Mouse (Mus musculus): ENCODE data around the gene Cyp2c23.

Cyp2c23 gene

GRCm38 (mm10) chr19:44028972-44029371 lies at the start of gene Cyp2c23:
Gene Cyp2c23 (minus strand): TSS chr19:44029208.
- DNase-seq: no peak

GRCm38 (mm10) chr19:44077024-44077423 lies 48.0 kb upstream of the Cyp2c23 start:
- DNase-seq: no peak

- no peak for DNase-seq
Measured at GRCm38 (mm10) chr19:44076457-44076856, 47.4 kb upstream of the Cyp2c23 start.

GRCm38 (mm10) chr19:44074986-44075385 lies 46.0 kb upstream of the Cyp2c23 start:
- no peak for DNase-seq

- DNase-seq: no peak
Measured at GRCm38 (mm10) chr19:44071166-44071565, 42.2 kb upstream of the Cyp2c23 start.

- no peak for DNase-seq
Measured at GRCm38 (mm10) chr19:44069914-44070232, 40.9 kb upstream of the Cyp2c23 start.

GRCm38 (mm10) chr19:44069121-44069913 lies 40.3 kb upstream of the Cyp2c23 start, which contains the start of gene Erlin1:
Gene Erlin1 (minus strand): TSS chr19:44069785.
- DNase-seq: peak; percentile 93

- no peak for DNase-seq
Measured at GRCm38 (mm10) chr19:44068232-44068631, 39.2 kb upstream of the Cyp2c23 start.

GRCm38 (mm10) chr19:44067323-44068049 lies 38.5 kb upstream of the Cyp2c23 start:
- no peak for DNase-seq

- DNase-seq: no peak
Measured at GRCm38 (mm10) chr19:44064734-44065133, 35.7 kb upstream of the Cyp2c23 start.

- DNase-seq: no peak
Measured at GRCm38 (mm10) chr19:44063773-44064172, 34.8 kb upstream of the Cyp2c23 start.

- no peak for DNase-seq
Measured at GRCm38 (mm10) chr19:44060226-44060625, 31.2 kb upstream of the Cyp2c23 start.

- DNase-seq: no peak
Measured at GRCm38 (mm10) chr19:44055173-44055826, 26.3 kb upstream of the Cyp2c23 start.

- no peak for DNase-seq
Measured at GRCm38 (mm10) chr19:44050388-44050787, 21.4 kb upstream of the Cyp2c23 start.

GRCm38 (mm10) chr19:44049282-44049681 lies 20.3 kb upstream of the Cyp2c23 start:
- no peak for DNase-seq

- DNase-seq: no peak
Measured at GRCm38 (mm10) chr19:44045847-44046246, 16.8 kb upstream of the Cyp2c23 start.

- DNase-seq: no peak
Measured at GRCm38 (mm10) chr19:44042121-44042520, 13.1 kb upstream of the Cyp2c23 start.

GRCm38 (mm10) chr19:44033396-44033795 lies 4.4 kb upstream of the Cyp2c23 start:
- DNase-seq: no peak

- no peak for DNase-seq
Measured at GRCm38 (mm10) chr19:44032046-44032744, 3.2 kb upstream of the Cyp2c23 start.

- DNase-seq: no peak
Measured at GRCm38 (mm10) chr19:44030024-44030423, 1.0 kb upstream of the Cyp2c23 start.

- DNase-seq: peak; percentile 5
Measured at GRCm38 (mm10) chr19:44026956-44027530, 2.0 kb downstream of the Cyp2c23 start.

- no peak for DNase-seq
Measured at GRCm38 (mm10) chr19:44024921-44025585, 4.0 kb downstream of the Cyp2c23 start.
